Mouse (Mus musculus): ENCODE data around the gene Zfp560.
"Not testable (repeated sequence)": the region's sequence is repeated elsewhere in the genome, so short reads cannot be mapped to it uniquely, and the experiment has no call there.

The Zfp560 gene

GRCm38 (mm10) chr9:20384532-20385342 lies at the start of gene Zfp560:
Gene Zfp560, minus strand, starts transcription at chr9:20385177.
- in situ Hi-C loops (cut with MboI, MseI), result loop anchor here (5.0 kb wide), 2 partner anchors 762 to 767 kb away; partner anchors contain the start of gene Zfp317 (in 1 of the 2)

- in situ Hi-C loops (cut with MboI, MseI), result no loop called here
These were observed 45.0 kb upstream of the Zfp560 start for GRCm38 (mm10) chr9:20430004-20430403.

- in situ Hi-C loops (cut with MboI, MseI), result no loop called here
These were observed 26.5 kb upstream of the Zfp560 start for GRCm38 (mm10) chr9:20411460-20411859.

GRCm38 (mm10) chr9:20409319-20409718 lies 24.3 kb upstream of the Zfp560 start:
- in situ Hi-C loops (cut with MboI, MseI), result loop anchor here in 1 of 2 experiments (10.0 kb wide), 1 partner anchor 1495 kb away; no protein-coding TSS in a partner anchor

GRCm38 (mm10) chr9:20385343-20385703 lies 346 bp upstream of the Zfp560 start:
- in situ Hi-C loops (cut with MboI, MseI), result no loop called here

- in situ Hi-C loops (cut with MboI, MseI), result loop anchor here (5.0 kb wide), 2 partner anchors 761 to 766 kb away; partner anchors contain the start of gene Zfp317 (in 1 of the 2)
These were observed 1.3 kb downstream of the Zfp560 start for GRCm38 (mm10) chr9:20383659-20384058.

- in situ Hi-C loops (cut with MboI, MseI), result no loop called here
These were observed 10.3 kb downstream of the Zfp560 start for GRCm38 (mm10) chr9:20374712-20375111.

- in situ Hi-C loops (cut with MboI, MseI), result no loop called here
These were observed 17.7 kb downstream of the Zfp560 start for GRCm38 (mm10) chr9:20367311-20367710.

- in situ Hi-C loops (cut with MboI, MseI), result no loop called here
These were observed 36.5 kb downstream of the Zfp560 start for GRCm38 (mm10) chr9:20348501-20348900.

- in situ Hi-C loops (cut with MboI, MseI), result no loop called here
These were observed 49.0 kb downstream of the Zfp560 start, which contains the start of gene Olfr18 for GRCm38 (mm10) chr9:20335994-20336393. Gene Olfr18, minus strand, starts transcription at chr9:20336094.

GRCm38 (mm10) chr9:20298232-20298631 lies 86.7 kb downstream of the Zfp560 start, which contains the start of gene Olfr873:
Gene Olfr873, plus strand, starts transcription at chr9:20298532.
- in situ Hi-C loops (cut with MboI, MseI), result no loop called here

GRCm38 (mm10) chr9:20295562-20295961 lies 89.4 kb downstream of the Zfp560 start:
- in situ Hi-C loops (cut with MboI, MseI), result not testable (repeated sequence)
